Mouse (Mus musculus) testis, adult 2 months (tissue): ENCODE measurements around the gene Cmtm6. TPM values are rescaled to one million over a fixed set of nuclear protein-coding genes. Genes with fewer than 3 reads are reported as not detected.

Experiments
- H3K27ac ChIP-seq: fragments of 200-500 bp; 2 replicates; pipeline ENCODE4 v1.5.1; 2012; ENCODE audit warnings: low read depth, low read length; ENCODE audit not compliant: control insufficient read depth, insufficient read depth
- H3K27me3 ChIP-seq: fragments of 200-500 bp; 2 replicates; pipeline ENCODE4 v1.6.1; 2012; ENCODE audit warnings: mild to moderate bottlenecking, low read length, moderate library complexity; ENCODE audit not compliant: control insufficient read depth, insufficient read depth
- H3K36me3 ChIP-seq: fragments of 200-500 bp; 2 replicates; pipeline ENCODE4 v1.6.1; 2012; ENCODE audit warnings: mild to moderate bottlenecking, low read length; ENCODE audit not compliant: control insufficient read depth, insufficient read depth
- H3K4me1 ChIP-seq: fragments of 200-500 bp; 2 replicates; pipeline ENCODE4 v1.6.1; 2012; ENCODE audit warnings: low read length; ENCODE audit not compliant: control insufficient read depth, insufficient read depth
- H3K4me3 ChIP-seq: fragments of 200-500 bp; 2 replicates; pipeline ENCODE4 v1.5.1; 2012; ENCODE audit warnings: low read depth, mild to moderate bottlenecking, low read length, moderate library complexity, mixed read lengths; ENCODE audit not compliant: control insufficient read depth
- CTCF ChIP-seq: fragments of 200-500 bp; IDR thresholded peaks from 2 replicates; pipeline ENCODE4 v1.5.1; 2012; ENCODE audit warnings: low read depth, mild to moderate bottlenecking, inconsistent platforms, low read length, moderate library complexity; ENCODE audit not compliant: control insufficient read depth, insufficient read depth, insufficient replicate concordance
- POLR2A ChIP-seq: fragments of 200-500 bp; IDR thresholded peaks from 2 replicates; pipeline ENCODE4 v1.6.1; 2012; ENCODE audit warnings: low read depth, mild to moderate bottlenecking, inconsistent platforms, low read length, moderate library complexity; ENCODE audit not compliant: control insufficient read depth
- polyA plus RNA-seq: library from polyadenylated mRNA; depleted of rRNA; stranded (reverse); fragments of >200 nt; gene quantifications from 2 replicates; pipeline ENCODE4 v1.2.3, GENCODE M21; 2012

The Cmtm6 gene
- polyA plus RNA-seq, 1 experiment = 25.9 TPM

GRCm38 (mm10) chr9:114761848-114762247 lies 30.9 kb downstream of the Cmtm6 start:
- H3K27ac ChIP-seq = no peak overlapping the region
- no peak overlapping the region for H3K4me3 ChIP-seq
- H3K4me1 ChIP-seq = no peaks in the 10 kb centered on the region; the same call in 1 of the 2 replicates
- no peak for TF ChIP-seq CTCF
- no peak for TF ChIP-seq POLR2A
- no peaks in the 10 kb centered on the region for H3K36me3 ChIP-seq
- H3K27me3 ChIP-seq = no peaks in the 10 kb centered on the region

GRCm38 (mm10) chr9:114763341-114763740 lies 32.4 kb downstream of the Cmtm6 start:
- no peaks in the 10 kb centered on the region; the same call in 1 of the 2 replicates for H3K4me1 ChIP-seq
- TF ChIP-seq CTCF (peak; percentile 24; the same call in 1 of the 2 replicates), POLR2A (no peak)
- no peaks in the 10 kb centered on the region for H3K36me3 ChIP-seq
- H3K27me3 ChIP-seq = no peaks in the 10 kb centered on the region
- no peak overlapping the region for H3K27ac ChIP-seq
- no peak overlapping the region for H3K4me3 ChIP-seq

GRCm38 (mm10) chr9:114767030-114767429 lies 36.1 kb downstream of the Cmtm6 start:
- H3K4me3 ChIP-seq = no peak overlapping the region
- no peak overlapping the region for H3K27ac ChIP-seq
- no peaks in the 10 kb centered on the region; the same call in 1 of the 2 replicates for H3K4me1 ChIP-seq
- TF ChIP-seq POLR2A (no peak), CTCF (no peak)
- no peaks in the 10 kb centered on the region for H3K36me3 ChIP-seq
- H3K27me3 ChIP-seq = no peaks in the 10 kb centered on the region

GRCm38 (mm10) chr9:114767507-114767906 lies 36.6 kb downstream of the Cmtm6 start:
- Histone ChIP-seq H3K27me3 (no peaks in the 10 kb centered on the region), H3K36me3 (no peaks in the 10 kb centered on the region), H3K4me3 (no peak overlapping the region), H3K27ac (0 out of 2 replicates have a peak overlapping the region, but pooled peaks have one; percentile 19), H3K4me1 (no peaks in the 10 kb centered on the region; the same call in 1 of the 2 replicates)
- TF ChIP-seq POLR2A (no peak; the same call in 1 of the 2 replicates), CTCF (no peak)

GRCm38 (mm10) chr9:114768066-114768465 lies 37.1 kb downstream of the Cmtm6 start:
- no peaks in the 10 kb centered on the region for H3K27me3 ChIP-seq
- H3K36me3 ChIP-seq = no peaks in the 10 kb centered on the region
- H3K4me3 ChIP-seq = no peak overlapping the region
- peak overlapping the region; percentile 54; the same call in 1 of the 2 replicates for H3K27ac ChIP-seq
- H3K4me1 ChIP-seq = no peaks in the 10 kb centered on the region; the same call in 1 of the 2 replicates
- no peak; the same call in 1 of the 2 replicates for TF ChIP-seq POLR2A
- no peak for TF ChIP-seq CTCF

- no peaks in the 10 kb centered on the region for H3K4me1 ChIP-seq
- no peak overlapping the region for H3K4me3 ChIP-seq
- H3K27me3 ChIP-seq = no peaks in the 10 kb centered on the region
- TF ChIP-seq CTCF (no peak), POLR2A (no peak)
- no peak overlapping the region for H3K27ac ChIP-seq
- H3K36me3 ChIP-seq = no peaks in the 10 kb centered on the region
These were observed 39.3 kb downstream of the Cmtm6 start for GRCm38 (mm10) chr9:114770224-114770623.

- TF ChIP-seq POLR2A (no peak), CTCF (no peak)
- no peaks in the 10 kb centered on the region for H3K4me1 ChIP-seq
- no peaks in the 10 kb centered on the region for H3K27me3 ChIP-seq
- no peak overlapping the region for H3K27ac ChIP-seq
- H3K4me3 ChIP-seq = no peak overlapping the region
- no peaks in the 10 kb centered on the region for H3K36me3 ChIP-seq
These were observed 40.6 kb downstream of the Cmtm6 start for GRCm38 (mm10) chr9:114771565-114771964.
